Mouse (Mus musculus) CD4-positive, CD25-positive, alpha-beta regulatory T cell, adult 4 months (primary cell): ENCODE measurements around the gene Pigc. TPM values are rescaled to one million over a fixed set of nuclear protein-coding genes. Genes with fewer than 3 reads are reported as not detected.

ENCODE experiments used
- ATAC-seq: one replicate; pipeline ENCODE4 v1.8.0; 2017
- polyA plus RNA-seq, 2 experiments: library from polyadenylated mRNA; unstranded; fragments of 100-300 nt; shearing (Covaris generic); gene quantifications; one replicate each; pipeline ENCODE4 v1.2.1; 2017

Gene Pigc
- 10 to 100 TPM; 26.7 to 28.0 TPM for polyA plus RNA-seq

- peak; percentile 93 for ATAC-seq
These were observed at the start of gene Pigc for GRCm38 (mm10) chr1:161968589-161969407. Pigc (plus strand) TSS chr1:161969186.

GRCm38 (mm10) chr1:161919594-161919993, 49.4 kb upstream of the Pigc start:
- ATAC-seq: no peak

GRCm38 (mm10) chr1:161920475-161921454, 48.2 kb upstream of the Pigc start:
- no peak for ATAC-seq

- ATAC-seq: peak; percentile 70
These were observed 47.1 kb upstream of the Pigc start for GRCm38 (mm10) chr1:161921928-161922327.

GRCm38 (mm10) chr1:161924321-161924720, 44.7 kb upstream of the Pigc start:
- no peak for ATAC-seq

- no peak for ATAC-seq
These were observed 43.6 kb upstream of the Pigc start for GRCm38 (mm10) chr1:161925281-161925805.

GRCm38 (mm10) chr1:161927976-161928375, 41.0 kb upstream of the Pigc start:
- no peak for ATAC-seq

- ATAC-seq: no peak
These were observed 37.7 kb upstream of the Pigc start for GRCm38 (mm10) chr1:161931313-161931712.

- ATAC-seq: no peak
These were observed 37.2 kb upstream of the Pigc start for GRCm38 (mm10) chr1:161931817-161932216.

- ATAC-seq: no peak
These were observed 36.7 kb upstream of the Pigc start for GRCm38 (mm10) chr1:161932286-161932685.

- no peak for ATAC-seq
These were observed 26.9 kb upstream of the Pigc start for GRCm38 (mm10) chr1:161942082-161942481.

- peak; percentile 90 for ATAC-seq
These were observed 17.8 kb upstream of the Pigc start for GRCm38 (mm10) chr1:161951009-161951779.

- no peak for ATAC-seq
These were observed 16.4 kb upstream of the Pigc start for GRCm38 (mm10) chr1:161952599-161952998.

- no peak for ATAC-seq
These were observed 13.1 kb upstream of the Pigc start for GRCm38 (mm10) chr1:161955846-161956245.

- no peak for ATAC-seq
These were observed 10.7 kb upstream of the Pigc start for GRCm38 (mm10) chr1:161957964-161958950.

GRCm38 (mm10) chr1:161962465-161963377, 6.3 kb upstream of the Pigc start:
- ATAC-seq: peak; percentile 91

- no peak for ATAC-seq
These were observed 1.1 kb upstream of the Pigc start for GRCm38 (mm10) chr1:161967936-161968335.

GRCm38 (mm10) chr1:161970874-161971273, 1.9 kb downstream of the Pigc start:
- ATAC-seq: no peak

GRCm38 (mm10) chr1:161972233-161972632, 3.2 kb downstream of the Pigc start:
- no peak for ATAC-seq
